Mouse (Mus musculus) erythroblast, embryonic 14.5 days (primary cell): ENCODE data around the gene Rabl2.

ENCODE experiments used
- GATA1 ChIP-seq: IDR thresholded peaks from 2 replicates; pipeline ENCODE4 v1.6.1; 2012; ENCODE audit warnings: low read length, inconsistent platforms, mixed read lengths
- TAL1 ChIP-seq: IDR thresholded peaks from 3 replicates; pipeline ENCODE4 v1.6.1; 2012; ENCODE audit warnings: low read length, inconsistent platforms, mixed read lengths

DNA sequence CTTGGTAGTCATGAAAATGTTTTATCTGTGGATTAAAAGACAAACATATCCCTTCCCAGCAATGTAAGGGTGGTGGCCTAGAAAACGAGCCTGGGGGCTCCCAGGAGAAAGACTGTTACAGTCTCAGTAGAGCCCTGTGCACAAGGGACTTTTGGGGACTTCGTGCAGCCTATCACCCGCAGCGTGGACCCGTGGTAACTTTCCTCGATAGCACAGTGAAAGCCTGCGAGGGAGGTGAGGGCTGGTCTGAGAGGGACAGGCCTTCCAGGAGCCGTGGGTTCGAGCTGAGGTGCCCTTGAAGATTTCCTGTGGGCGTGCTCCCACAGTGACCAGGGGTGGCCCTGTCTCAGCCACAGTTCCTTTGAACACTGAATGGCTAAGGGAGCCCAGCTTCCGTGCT is 6.1 kb downstream of the Rabl2 start:
- TF ChIP-seq GATA1: no peak
- TF ChIP-seq TAL1: no peak
